Mouse (Mus musculus): ENCODE results near the gene Spp2.

Spp2 gene

DNA sequence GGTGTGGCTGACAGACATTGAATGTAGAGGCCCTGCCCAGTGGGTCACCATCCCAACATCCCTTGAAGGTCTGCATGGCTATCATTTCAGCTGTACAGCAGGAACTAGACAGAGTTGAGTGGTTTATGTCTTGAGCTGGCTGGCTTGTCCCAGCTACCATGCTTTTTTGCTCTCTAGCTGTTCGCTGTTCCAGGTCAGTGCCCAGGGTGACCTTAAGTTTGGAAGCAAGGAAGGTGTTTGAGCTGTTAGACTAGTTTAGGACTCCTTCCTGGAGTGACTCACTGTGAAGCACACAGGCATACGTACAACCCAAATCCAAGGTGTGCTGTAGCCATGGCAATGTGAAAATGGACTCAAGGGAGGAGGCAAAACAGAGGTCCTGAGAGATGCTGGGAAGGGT lies 61.6 kb downstream of the Spp2 start:
- no peak for DNase-seq

DNA sequence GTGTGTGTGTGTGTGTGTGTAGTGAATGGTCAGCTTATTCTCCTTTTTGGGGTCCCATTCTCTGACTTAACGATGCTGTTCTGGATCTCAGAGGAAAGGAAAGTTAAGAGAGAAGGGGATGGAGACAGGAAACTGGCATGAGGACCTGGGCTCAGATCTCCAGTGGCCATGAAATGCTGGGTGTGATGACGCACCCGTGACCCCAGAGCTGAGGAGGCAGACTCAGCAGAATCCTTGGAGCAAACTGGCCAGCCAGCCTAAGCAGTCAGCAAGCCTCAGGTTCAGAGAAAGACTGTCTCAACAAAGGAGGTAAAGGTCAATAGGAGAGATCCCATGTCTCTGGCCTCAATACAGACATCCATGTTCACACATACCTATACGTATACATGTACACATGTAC lies 63.0 kb downstream of the Spp2 start:
- no peak for DNase-seq

DNA sequence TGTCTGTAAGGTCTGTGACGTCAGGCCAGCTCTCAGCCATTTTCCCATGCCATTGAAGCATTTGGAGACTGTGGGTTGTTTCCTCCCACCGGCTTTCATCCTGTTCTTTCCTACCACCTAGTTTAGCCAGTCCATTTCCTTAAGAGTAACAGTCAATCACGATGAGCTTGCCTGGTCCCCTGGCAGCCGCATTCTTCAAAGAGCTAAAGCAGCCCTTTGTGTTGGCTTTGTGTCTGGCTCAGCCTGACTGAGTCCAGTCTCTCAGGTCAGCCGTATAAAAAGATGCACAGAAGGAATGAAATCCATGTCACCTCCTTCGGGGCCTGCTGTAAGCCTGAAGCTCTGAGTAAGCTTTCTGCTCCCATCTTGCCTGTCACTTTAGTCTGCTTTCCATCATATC lies 65.5 kb downstream of the Spp2 start:
- no peak for DNase-seq

DNA sequence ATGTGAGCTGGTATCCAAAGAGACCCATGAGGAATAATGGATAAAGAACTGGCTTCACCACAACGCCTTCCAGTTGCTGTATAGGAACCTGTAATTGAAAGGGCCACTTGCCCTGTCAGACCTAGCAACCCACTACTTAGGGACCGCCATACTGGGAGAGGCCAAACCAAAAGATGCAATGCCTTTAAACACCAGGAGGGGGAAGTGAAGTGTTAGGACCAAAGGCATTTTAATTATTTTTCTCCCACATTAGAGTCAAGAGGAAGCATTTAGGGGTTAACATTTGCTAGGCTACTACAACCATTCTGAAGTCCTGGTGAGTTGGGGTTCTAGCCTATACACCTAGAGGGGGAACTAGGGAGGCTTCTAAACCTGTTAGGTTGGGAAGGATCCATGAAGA lies 67.1 kb downstream of the Spp2 start:
- DNase-seq: no peak

DNA sequence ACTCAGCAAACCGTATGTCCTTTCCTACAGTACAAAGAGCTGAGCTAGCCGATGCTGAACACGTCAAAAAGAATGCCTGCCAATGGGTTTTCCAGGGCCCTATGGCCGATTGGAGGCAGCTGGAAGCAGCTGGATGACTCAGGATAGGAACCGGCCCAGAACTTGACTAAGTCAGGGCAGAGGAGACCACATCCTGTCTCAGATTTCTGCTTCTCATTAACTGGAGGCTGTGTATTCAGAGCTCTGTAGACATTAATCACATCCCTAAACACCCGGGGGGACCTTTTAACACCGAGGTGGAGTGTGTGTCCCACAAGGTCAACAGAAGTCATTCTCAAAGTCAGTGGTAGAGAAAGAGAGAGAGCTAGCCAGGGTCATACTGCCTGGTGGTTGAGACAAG lies 67.8 kb downstream of the Spp2 start:
- DNase-seq: peak; percentile 91

DNA sequence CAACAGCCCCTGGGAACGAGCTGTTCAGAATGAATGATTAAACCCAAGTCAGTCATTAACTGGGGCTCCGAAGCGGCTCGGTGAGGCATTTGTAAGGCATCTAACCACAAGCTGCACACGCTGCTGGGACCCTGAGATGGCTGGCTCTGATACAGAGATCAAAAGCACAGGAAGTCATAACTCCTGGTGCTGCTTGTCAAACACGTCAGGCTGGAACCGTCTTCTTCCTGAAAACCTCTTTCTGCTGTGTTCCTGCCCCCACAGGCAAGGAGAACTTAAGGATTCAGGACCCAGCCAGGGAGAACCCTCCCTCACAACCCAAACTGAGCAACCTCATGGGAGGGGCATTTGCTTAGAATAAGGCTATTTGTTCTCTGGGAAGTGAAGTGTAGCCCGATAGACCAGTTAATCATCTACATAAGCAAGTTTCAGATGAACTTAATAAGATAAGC lies 68.8 kb downstream of the Spp2 start:
- peak; percentile 77 for DNase-seq

Data from kidney, postnatal 10 days (tissue).